Mouse (Mus musculus) cerebellum, adult 18-20 months (tissue): ENCODE results near the gene Mgat4e.

Experiments
- DNase-seq, 2 experiments: peaks; one replicate each; pipeline ENCODE4 v3.0.0; 2021

Gene Mgat4e

GRCm38 (mm10) chr1:134549632-134550132, at the start of gene Mgat4e:
Gene Mgat4e, minus strand, starts transcription at chr1:134549682.
- no peak for DNase-seq

GRCm38 (mm10) chr1:134597339-134598054, 48.0 kb upstream of the Mgat4e start:
- no peak for DNase-seq

- DNase-seq, result no peak
Measured at GRCm38 (mm10) chr1:134591773-134592172, 42.3 kb upstream of the Mgat4e start.

- DNase-seq, result no peak
Measured at GRCm38 (mm10) chr1:134589676-134590075, 40.2 kb upstream of the Mgat4e start.

- no peak for DNase-seq
Measured at GRCm38 (mm10) chr1:134583560-134583959, 34.1 kb upstream of the Mgat4e start.

GRCm38 (mm10) chr1:134580796-134581195, 31.3 kb upstream of the Mgat4e start:
- DNase-seq, result no peak

- DNase-seq, result peak; percentile 30 to 53
Measured at GRCm38 (mm10) chr1:134577384-134578120, 28.1 kb upstream of the Mgat4e start.

GRCm38 (mm10) chr1:134573932-134574315, 24.4 kb upstream of the Mgat4e start:
- DNase-seq, result no peak

GRCm38 (mm10) chr1:134573300-134573931, 23.9 kb upstream of the Mgat4e start:
- no peak for DNase-seq

- DNase-seq, result no peak
Measured at GRCm38 (mm10) chr1:134570631-134571030, 21.1 kb upstream of the Mgat4e start.

- DNase-seq, result no peak
Measured at GRCm38 (mm10) chr1:134570171-134570570, 20.7 kb upstream of the Mgat4e start.

- DNase-seq, result no peak
Measured at GRCm38 (mm10) chr1:134567511-134567910, 18.0 kb upstream of the Mgat4e start.

GRCm38 (mm10) chr1:134563726-134564125, 14.2 kb upstream of the Mgat4e start:
- no peak for DNase-seq

- no peak for DNase-seq
Measured at GRCm38 (mm10) chr1:134562457-134562856, 13.0 kb upstream of the Mgat4e start.

- DNase-seq, result no peak
Measured at GRCm38 (mm10) chr1:134561770-134562143, 12.3 kb upstream of the Mgat4e start.

- DNase-seq, result peak; percentile 22 to 45
Measured at GRCm38 (mm10) chr1:134560801-134561769, 11.6 kb upstream of the Mgat4e start.

- DNase-seq, result peak in 1 of 2 experiments; percentile 39
Measured at GRCm38 (mm10) chr1:134560396-134560795, 10.9 kb upstream of the Mgat4e start.

- peak; percentile 88 to 93 for DNase-seq
Measured at GRCm38 (mm10) chr1:134559976-134560375, 10.5 kb upstream of the Mgat4e start, which contains the start of gene Kdm5b. Gene Kdm5b, plus strand, starts transcription at chr1:134560171.

- no peak for DNase-seq
Measured at GRCm38 (mm10) chr1:134559226-134559625, 9.7 kb upstream of the Mgat4e start.

- no peak for DNase-seq
Measured at GRCm38 (mm10) chr1:134558511-134558910, 9.0 kb upstream of the Mgat4e start.

- DNase-seq, result peak; percentile 97
Measured at GRCm38 (mm10) chr1:134556671-134557218, 7.3 kb upstream of the Mgat4e start.
